Mouse (Mus musculus): ENCODE measurements around the gene Nkx1-2. TPM values are rescaled to one million over a fixed set of nuclear protein-coding genes. Genes with fewer than 3 reads are reported as not detected.
A peak's percentile ranks its signal among the peaks of the same experiment; 100 is the strongest.

Nkx1-2 gene
- 0.47 and 0.74 TPM in 2 replicates for polyA plus RNA-seq (2014; fragmentation: Nextera tagmentation; extraction: Ambion mirVana)

GRCm38 (mm10) chr7:132599071-132599975, at the start of gene Nkx1-2:
Nkx1-2 (minus strand) TSS chr7:132599637.
- H3K9ac ChIP-seq, result peak within 1 kb of the TSS; percentile 16; the same call in 1 of the 2 replicates
- DNase-seq (ENCODE audit: low spot score), result no peak

GRCm38 (mm10) chr7:132646514-132646913, 47.1 kb upstream of the Nkx1-2 start:
- no peak overlapping the region for H3K9ac ChIP-seq
- DNase-seq (ENCODE audit: low spot score) (no peak), ATAC-seq (ENCODE audit: low FRiP score) (no peak)
- H3K27ac ChIP-seq, result no peak overlapping the region
- H3K4me1 ChIP-seq (replicated peaks; ENCODE audit: control insufficient read depth, insufficient read depth, low read length), result no peaks in the 10 kb centered on the region; the same call in 1 of the 2 replicates
- 100% methylated on average over 1 of the region's 1 CpGs for whole genome bisulfite sequencing
- no peaks in the 10 kb centered on the region for H3K27me3 ChIP-seq (ENCODE audit: control insufficient read depth, insufficient read depth, low read length)
- H3K36me3 ChIP-seq (replicated peaks; ENCODE audit: control insufficient read depth, insufficient read depth), result no peaks in the 10 kb centered on the region
- no peak overlapping the region for H3K4me2 ChIP-seq (replicated peaks)
- H3K4me3 ChIP-seq (replicated peaks; ENCODE audit: low read length), result no peak overlapping the region
- no peaks in the 10 kb centered on the region for H3K9me3 ChIP-seq (ENCODE audit: control insufficient read depth, low read length)

More at GRCm38 (mm10) chr7:132599071-132599975, at the start of gene Nkx1-2:
- Histone ChIP-seq H3K4me2 (replicated peaks) (peak within 1 kb of the TSS; percentile 62), H3K4me3 (replicated peaks; ENCODE audit: low read length) (peak within 1 kb of the TSS; percentile 28), H3K9me3 (ENCODE audit: control insufficient read depth, low read length) (no peaks in the 10 kb centered on the region), H3K27me3 (ENCODE audit: control insufficient read depth, insufficient read depth, low read length) (peaks cover 80% of the 10 kb centered on the region), H3K36me3 (replicated peaks; ENCODE audit: control insufficient read depth, insufficient read depth) (no peaks in the 10 kb centered on the region), H3K4me1 (replicated peaks; ENCODE audit: control insufficient read depth, insufficient read depth, low read length) (peaks cover 28% of the 10 kb centered on the region), H3K27ac (no peak within 1 kb of the TSS)
- under 1% methylated on average over 50 of the region's 52 CpGs for WGBS
- ATAC-seq (ENCODE audit: low FRiP score), result no peak

GRCm38 (mm10) chr7:132644605-132645279, 45.3 kb upstream of the Nkx1-2 start:
- 86% methylated on average over 11 of the region's 11 CpGs for WGBS
- H3K36me3 ChIP-seq (replicated peaks; ENCODE audit: control insufficient read depth, insufficient read depth), result no peaks in the 10 kb centered on the region
- H3K4me3 ChIP-seq (replicated peaks; ENCODE audit: low read length), result no peak overlapping the region
- H3K9me3 ChIP-seq (ENCODE audit: control insufficient read depth, low read length), result no peaks in the 10 kb centered on the region
- no peak for DNase-seq (ENCODE audit: low spot score)
- ATAC-seq (ENCODE audit: low FRiP score), result no peak
- H3K4me2 ChIP-seq (replicated peaks), result no peak overlapping the region
- H3K27ac ChIP-seq, result no peak overlapping the region
- no peak overlapping the region for H3K9ac ChIP-seq
- no peaks in the 10 kb centered on the region for H3K27me3 ChIP-seq (ENCODE audit: control insufficient read depth, insufficient read depth, low read length)
- no peaks in the 10 kb centered on the region; the same call in 1 of the 2 replicates for H3K4me1 ChIP-seq (replicated peaks; ENCODE audit: control insufficient read depth, insufficient read depth, low read length)

- no peak for ATAC-seq (ENCODE audit: low FRiP score)
- WGBS, result 88% methylated on average over 1 of the region's 1 CpGs
These were observed 42.2 kb upstream of the Nkx1-2 start for GRCm38 (mm10) chr7:132641606-132642005.

GRCm38 (mm10) chr7:132640946-132641345, 41.5 kb upstream of the Nkx1-2 start:
- no peak overlapping the region for H3K9ac ChIP-seq
- H3K27me3 ChIP-seq (ENCODE audit: control insufficient read depth, insufficient read depth, low read length), result no peaks in the 10 kb centered on the region
- peaks cover 5% of the 10 kb centered on the region; the same call in 1 of the 2 replicates for H3K4me1 ChIP-seq (replicated peaks; ENCODE audit: control insufficient read depth, insufficient read depth, low read length)
- no peak overlapping the region for H3K4me3 ChIP-seq (replicated peaks; ENCODE audit: low read length)
- peak; percentile 31; the same call in 1 of the 2 replicates for ATAC-seq (ENCODE audit: low FRiP score)
- H3K36me3 ChIP-seq (replicated peaks; ENCODE audit: control insufficient read depth, insufficient read depth), result no peaks in the 10 kb centered on the region
- H3K9me3 ChIP-seq (ENCODE audit: control insufficient read depth, low read length), result no peaks in the 10 kb centered on the region
- no peak overlapping the region for H3K4me2 ChIP-seq (replicated peaks)
- H3K27ac ChIP-seq, result no peak overlapping the region
- DNase-seq (ENCODE audit: low spot score), result no peak
- WGBS, result 18% methylated on average over 9 of the region's 9 CpGs

More at GRCm38 (mm10) chr7:132641606-132642005, 42.2 kb upstream of the Nkx1-2 start:
- no peak for DNase-seq (ENCODE audit: low spot score)
- Histone ChIP-seq H3K9me3 (ENCODE audit: control insufficient read depth, low read length) (no peaks in the 10 kb centered on the region), H3K27me3 (ENCODE audit: control insufficient read depth, insufficient read depth, low read length) (no peaks in the 10 kb centered on the region), H3K4me3 (replicated peaks; ENCODE audit: low read length) (no peak overlapping the region), H3K36me3 (replicated peaks; ENCODE audit: control insufficient read depth, insufficient read depth) (no peaks in the 10 kb centered on the region), H3K9ac (no peak overlapping the region), H3K27ac (no peak overlapping the region), H3K4me1 (replicated peaks; ENCODE audit: control insufficient read depth, insufficient read depth, low read length) (peaks cover 5% of the 10 kb centered on the region; the same call in 1 of the 2 replicates), H3K4me2 (replicated peaks) (no peak overlapping the region)

- H3K4me2 ChIP-seq (replicated peaks), result no peak overlapping the region
- 57% methylated on average over 12 of the region's 12 CpGs for WGBS
- H3K27ac ChIP-seq, result no peak overlapping the region
- H3K27me3 ChIP-seq (ENCODE audit: control insufficient read depth, insufficient read depth, low read length), result no peaks in the 10 kb centered on the region
- H3K4me1 ChIP-seq (replicated peaks; ENCODE audit: control insufficient read depth, insufficient read depth, low read length), result peaks cover 5% of the 10 kb centered on the region; the same call in 1 of the 2 replicates
- H3K9ac ChIP-seq, result no peak overlapping the region
- ATAC-seq (ENCODE audit: low FRiP score), result no peak
- no peaks in the 10 kb centered on the region for H3K36me3 ChIP-seq (replicated peaks; ENCODE audit: control insufficient read depth, insufficient read depth)
- peak; percentile 78 for DNase-seq (ENCODE audit: low spot score)
- H3K9me3 ChIP-seq (ENCODE audit: control insufficient read depth, low read length), result no peaks in the 10 kb centered on the region
- no peak overlapping the region for H3K4me3 ChIP-seq (replicated peaks; ENCODE audit: low read length)
These were observed 39.1 kb upstream of the Nkx1-2 start for GRCm38 (mm10) chr7:132638446-132639087.

GRCm38 (mm10) chr7:132637292-132637691, 37.9 kb upstream of the Nkx1-2 start:
- Histone ChIP-seq H3K4me2 (replicated peaks) (no peak overlapping the region), H3K27ac (no peak overlapping the region), H3K9ac (no peak overlapping the region), H3K36me3 (replicated peaks; ENCODE audit: control insufficient read depth, insufficient read depth) (no peaks in the 10 kb centered on the region), H3K4me3 (replicated peaks; ENCODE audit: low read length) (no peak overlapping the region), H3K9me3 (ENCODE audit: control insufficient read depth, low read length) (no peaks in the 10 kb centered on the region), H3K4me1 (replicated peaks; ENCODE audit: control insufficient read depth, insufficient read depth, low read length) (peaks cover 5% of the 10 kb centered on the region; the same call in 1 of the 2 replicates), H3K27me3 (ENCODE audit: control insufficient read depth, insufficient read depth, low read length) (no peaks in the 10 kb centered on the region)
- ATAC-seq (ENCODE audit: low FRiP score) (no peak), DNase-seq (ENCODE audit: low spot score) (no peak)
- 28% methylated on average over 12 of the region's 12 CpGs for WGBS

GRCm38 (mm10) chr7:132631313-132631712, 31.9 kb upstream of the Nkx1-2 start:
- no peaks in the 10 kb centered on the region for H3K4me1 ChIP-seq (replicated peaks; ENCODE audit: control insufficient read depth, insufficient read depth, low read length)
- H3K4me3 ChIP-seq (replicated peaks; ENCODE audit: low read length), result no peak overlapping the region
- no peak overlapping the region for H3K27ac ChIP-seq
- DNase-seq (ENCODE audit: low spot score) (peak; percentile 48), ATAC-seq (ENCODE audit: low FRiP score) (peak; percentile 60; the same call in 1 of the 2 replicates)
- H3K9me3 ChIP-seq (ENCODE audit: control insufficient read depth, low read length), result no peaks in the 10 kb centered on the region
- WGBS, result 62% methylated on average over 11 of the region's 11 CpGs
- no peak overlapping the region for H3K4me2 ChIP-seq (replicated peaks)
- H3K9ac ChIP-seq, result no peak overlapping the region
- no peaks in the 10 kb centered on the region for H3K27me3 ChIP-seq (ENCODE audit: control insufficient read depth, insufficient read depth, low read length)
- H3K36me3 ChIP-seq (replicated peaks; ENCODE audit: control insufficient read depth, insufficient read depth), result no peaks in the 10 kb centered on the region

GRCm38 (mm10) chr7:132627448-132627847, 28.0 kb upstream of the Nkx1-2 start:
- H3K27me3 ChIP-seq (ENCODE audit: control insufficient read depth, insufficient read depth, low read length), result no peaks in the 10 kb centered on the region
- no peak overlapping the region for H3K9ac ChIP-seq
- no peak overlapping the region for H3K4me3 ChIP-seq (replicated peaks; ENCODE audit: low read length)
- H3K4me2 ChIP-seq (replicated peaks), result no peak overlapping the region
- H3K36me3 ChIP-seq (replicated peaks; ENCODE audit: control insufficient read depth, insufficient read depth), result no peaks in the 10 kb centered on the region
- ATAC-seq (ENCODE audit: low FRiP score) (no peak), DNase-seq (ENCODE audit: low spot score) (no peak)
- no peaks in the 10 kb centered on the region for H3K4me1 ChIP-seq (replicated peaks; ENCODE audit: control insufficient read depth, insufficient read depth, low read length)
- H3K9me3 ChIP-seq (ENCODE audit: control insufficient read depth, low read length), result no peaks in the 10 kb centered on the region
- WGBS, result 92% methylated on average over 3 of the region's 3 CpGs
- no peak overlapping the region for H3K27ac ChIP-seq
